Mouse (Mus musculus) midbrain, embryonic 14.5 days (tissue): Measurements from ENCODE around the gene Zdhhc24. TPM values are rescaled to one million over a fixed set of nuclear protein-coding genes. Genes with fewer than 3 reads are reported as not detected.

Source experiments
- ATAC-seq: fragments of 200-750 bp; cut with Nextera tagmentation; 2 replicates; pipeline ENCODE4 v1.8.0; 2017; ENCODE audit warnings: moderate number of reproducible peaks, moderate library complexity; ENCODE audit not compliant: low FRiP score, low TSS enrichment
- DNase-seq: peaks from one replicate; pipeline ENCODE4 v3.0.0-alpha.2; 2015
- H3K27ac ChIP-seq: fragments of 300-500 bp; sonication (generic); replicated peaks from 2 replicates; pipeline ENCODE4 v1.5.1; 2014; ENCODE audit warnings: mild to moderate bottlenecking, low read depth, low read length, moderate library complexity
- H3K27me3 ChIP-seq: fragments of 300-500 bp; sonication (generic); 2 replicates; pipeline ENCODE4 v1.6.1; 2014; ENCODE audit warnings: low read length, control low read depth, mixed read lengths; ENCODE audit not compliant: control insufficient read depth, insufficient read depth
- H3K36me3 ChIP-seq: fragments of 300-500 bp; sonication (generic); 2 replicates; pipeline ENCODE4 v1.6.1; 2014; ENCODE audit warnings: low read length, control low read depth; ENCODE audit not compliant: control insufficient read depth, insufficient read depth
- H3K4me1 ChIP-seq: fragments of 300-500 bp; sonication (generic); 2 replicates; pipeline ENCODE4 v1.6.1; 2014; ENCODE audit warnings: mild to moderate bottlenecking, antibody characterized with exemption, low read length, control low read depth; ENCODE audit not compliant: control insufficient read depth, insufficient read depth
- H3K4me2 ChIP-seq: fragments of 300-500 bp; sonication (generic); 2 replicates; pipeline ENCODE4 v1.6.1; 2014; ENCODE audit warnings: mild to moderate bottlenecking, low read length, moderate library complexity
- H3K4me3 ChIP-seq: fragments of 300-500 bp; sonication (generic); replicated peaks from 2 replicates; pipeline ENCODE4 v1.5.1; 2014; ENCODE audit warnings: low read depth, low read length
- H3K9ac ChIP-seq: fragments of 300-500 bp; sonication (generic); replicated peaks from 2 replicates; pipeline ENCODE4 v1.6.1; 2014; ENCODE audit warnings: mild to moderate bottlenecking, low read length, moderate library complexity
- H3K9me3 ChIP-seq: fragments of 300-500 bp; sonication (generic); 2 replicates; pipeline ENCODE4 v1.6.1; 2016; ENCODE audit warnings: low read length, control low read depth, mixed read lengths; ENCODE audit not compliant: control insufficient read depth
- WGBS: fragments of 180-500 bp; shearing (Covaris S2); extraction: QIAGEN DNeasy Blood & Tissue Kit; methylation state at CpG from one replicate; pipeline ENCODE4 v1.1.7; 2014; 5-methylcytosine and 5-hydroxymethylcytosine counted together
- polyA plus RNA-seq: library from polyadenylated mRNA; unstranded; fragments of >200 nt; fragmentation: Nextera tagmentation; extraction: Ambion mirVana; gene quantifications from 2 replicates; pipeline ENCODE4 v1.2.1, GENCODE M21; 2014

Zdhhc24 gene
- polyA plus RNA-seq, 1 experiment from 2014 or later, result 19.4 TPM

GRCm38 (mm10) chr19:4891798-4892197, 13.3 kb downstream of the Zdhhc24 start:
- no peak overlapping the region for H3K9ac ChIP-seq
- DNase-seq (no peak), ATAC-seq (no peak)
- no peak overlapping the region for H3K27ac ChIP-seq
- no peak overlapping the region for H3K4me2 ChIP-seq
- H3K4me1 ChIP-seq, result no peaks in the 10 kb centered on the region
- no peak overlapping the region for H3K4me3 ChIP-seq
- no peaks in the 10 kb centered on the region for H3K27me3 ChIP-seq
- 86% methylated on average over 3 of the region's 3 CpGs for WGBS
- peaks cover 58% of the 10 kb centered on the region for H3K36me3 ChIP-seq
- H3K9me3 ChIP-seq, result no peaks in the 10 kb centered on the region

DNA sequence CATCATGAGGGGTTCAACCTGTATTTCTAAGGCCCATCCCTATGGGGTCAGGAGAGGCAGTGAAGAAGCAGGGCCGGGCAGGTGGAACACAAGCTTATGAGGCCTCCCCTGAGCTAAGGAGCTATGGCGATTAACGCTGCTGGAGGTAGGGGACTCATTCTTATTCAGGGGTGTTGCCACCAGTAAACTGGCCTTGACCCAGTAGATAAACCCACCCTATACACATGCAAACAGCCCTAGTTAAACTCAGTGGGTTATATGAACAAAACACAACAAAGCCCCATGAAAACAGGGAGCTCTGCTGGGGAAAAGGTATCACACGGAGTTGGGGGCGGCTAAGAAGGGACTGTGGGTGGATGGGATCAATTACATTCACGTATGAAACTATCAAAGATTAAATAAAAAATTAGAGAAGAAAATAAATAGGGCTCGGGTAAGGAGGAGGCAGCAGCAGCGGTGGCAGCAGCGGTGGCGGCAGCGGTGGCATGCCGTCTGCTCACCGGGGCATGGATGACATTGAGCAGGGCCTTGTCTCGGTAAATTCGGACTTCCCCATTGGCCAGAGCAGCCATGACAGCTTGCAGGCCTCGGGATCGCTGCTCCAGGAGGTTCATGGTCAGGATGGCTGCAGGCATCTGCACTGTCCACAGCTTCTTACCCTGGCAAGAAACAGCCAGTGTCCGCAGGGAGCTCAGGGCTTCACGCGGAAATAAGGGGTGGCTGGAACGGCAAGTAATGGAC, 18.5 kb downstream of the Zdhhc24 start:
- Histone ChIP-seq H3K4me2 (no peak overlapping the region), H3K36me3 (peaks cover 69% of the 10 kb centered on the region), H3K9ac (no peak overlapping the region), H3K4me3 (no peak overlapping the region), H3K4me1 (no peaks in the 10 kb centered on the region), H3K27ac (no peak overlapping the region), H3K9me3 (no peaks in the 10 kb centered on the region), H3K27me3 (no peaks in the 10 kb centered on the region)
- WGBS, result 53% methylated on average over 21 of the region's 21 CpGs
- DNase-seq (no peak), ATAC-seq (no peak)

GRCm38 (mm10) chr19:4898972-4899371, 20.5 kb downstream of the Zdhhc24 start:
- Histone ChIP-seq H3K27ac (no peak overlapping the region), H3K9me3 (no peaks in the 10 kb centered on the region), H3K4me1 (no peaks in the 10 kb centered on the region), H3K36me3 (peaks cover 71% of the 10 kb centered on the region), H3K4me2 (no peak overlapping the region), H3K4me3 (no peak overlapping the region), H3K27me3 (no peaks in the 10 kb centered on the region), H3K9ac (no peak overlapping the region)
- ATAC-seq (no peak), DNase-seq (no peak)
- 87% methylated on average over 9 of the region's 9 CpGs for WGBS

- Histone ChIP-seq H3K9ac (no peak overlapping the region), H3K36me3 (peaks cover 62% of the 10 kb centered on the region), H3K4me3 (no peak overlapping the region), H3K27me3 (no peaks in the 10 kb centered on the region), H3K9me3 (no peaks in the 10 kb centered on the region), H3K4me2 (no peak overlapping the region), H3K27ac (no peak overlapping the region), H3K4me1 (no peaks in the 10 kb centered on the region)
- WGBS, result 87% methylated on average over 3 of the region's 3 CpGs
- ATAC-seq (no peak), DNase-seq (no peak)
These were observed 21.4 kb downstream of the Zdhhc24 start for GRCm38 (mm10) chr19:4899888-4900287.

DNA sequence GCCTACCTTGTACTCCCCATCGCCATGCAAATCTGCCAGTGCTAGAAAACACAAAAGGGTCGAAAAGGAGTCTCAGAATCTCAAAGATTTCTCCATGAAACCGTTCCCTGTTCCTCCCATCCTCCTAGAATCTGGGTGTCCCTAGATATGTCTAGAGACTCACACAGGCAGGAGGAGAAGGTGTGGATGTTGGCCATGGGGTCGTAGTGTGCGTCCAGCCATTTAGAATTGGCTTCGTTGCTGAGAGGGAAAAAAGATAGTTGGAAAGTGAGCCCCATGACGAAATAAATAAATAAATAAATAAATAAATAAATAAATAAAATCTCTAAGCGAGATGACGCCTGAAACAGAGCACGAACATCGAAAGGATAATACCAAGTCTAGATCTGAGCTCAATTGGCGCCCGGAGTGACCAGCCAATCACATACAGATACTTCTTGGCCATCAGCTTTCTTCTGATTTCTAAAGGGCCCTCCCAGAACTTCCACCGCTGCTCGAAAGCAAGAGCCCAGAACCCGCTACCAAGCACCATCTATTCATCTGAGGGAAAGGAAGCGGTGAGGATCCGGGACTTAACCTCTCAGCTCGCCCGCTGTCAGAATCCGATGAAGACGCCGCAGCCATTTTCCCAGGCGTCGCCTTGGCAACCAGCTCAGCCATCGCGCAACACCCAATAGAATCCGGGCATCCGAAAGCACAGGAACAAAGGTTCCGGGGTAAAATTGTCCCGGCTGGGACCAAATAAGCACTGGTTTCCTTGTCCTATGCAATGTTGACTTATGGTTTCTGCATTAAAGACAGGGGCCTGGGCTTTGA, 27.7 kb downstream of the Zdhhc24 start, which contains the start of gene Bbs1:
Gene Bbs1, minus strand, starts transcription at position 650 of the 816 bp plus-strand sequence.
- peaks cover 62% of the 10 kb centered on the region for H3K36me3 ChIP-seq
- peak within 1 kb of the TSS; percentile 82 for H3K4me2 ChIP-seq
- peak within 1 kb of the TSS; percentile 81 for H3K27ac ChIP-seq
- DNase-seq (peak; percentile 94), ATAC-seq (peak; percentile 78; the same call in 1 of the 2 replicates)
- H3K4me3 ChIP-seq, result peak within 1 kb of the TSS; percentile 67
- WGBS, result 7% methylated on average over 31 of the region's 31 CpGs
- peaks cover 10% of the 10 kb centered on the region; the same call in 1 of the 2 replicates for H3K4me1 ChIP-seq
- no peaks in the 10 kb centered on the region for H3K27me3 ChIP-seq
- H3K9me3 ChIP-seq, result no peaks in the 10 kb centered on the region
- H3K9ac ChIP-seq, result peak within 1 kb of the TSS; percentile 71

- DNase-seq (peak; percentile 49), ATAC-seq (no peak)
- Histone ChIP-seq H3K27ac (no peak overlapping the region), H3K9me3 (no peaks in the 10 kb centered on the region), H3K27me3 (no peaks in the 10 kb centered on the region), H3K4me3 (no peak overlapping the region), H3K4me2 (no peak overlapping the region), H3K36me3 (peaks cover 65% of the 10 kb centered on the region), H3K4me1 (peaks cover 10% of the 10 kb centered on the region; the same call in 1 of the 2 replicates), H3K9ac (no peak overlapping the region)
- WGBS, result 88% methylated on average over 4 of the region's 4 CpGs
These were observed 29.6 kb downstream of the Zdhhc24 start for GRCm38 (mm10) chr19:4908107-4908506.

GRCm38 (mm10) chr19:4909376-4909775, 30.9 kb downstream of the Zdhhc24 start:
- no peak for ATAC-seq
- DNase-seq, result no peak
- 96% methylated on average over 7 of the region's 7 CpGs for WGBS

GRCm38 (mm10) chr19:4915924-4916603, 37.6 kb downstream of the Zdhhc24 start:
- Histone ChIP-seq H3K27ac (no peak overlapping the region), H3K4me2 (no peak overlapping the region), H3K9ac (no peak overlapping the region), H3K36me3 (peaks cover 98% of the 10 kb centered on the region), H3K9me3 (no peaks in the 10 kb centered on the region), H3K27me3 (no peaks in the 10 kb centered on the region), H3K4me3 (no peak overlapping the region), H3K4me1 (no peaks in the 10 kb centered on the region)
- DNase-seq (no peak), ATAC-seq (no peak)
- WGBS, result 93% methylated on average over 15 of the region's 15 CpGs

More at GRCm38 (mm10) chr19:4909376-4909775, 30.9 kb downstream of the Zdhhc24 start:
- H3K9me3 ChIP-seq, result no peaks in the 10 kb centered on the region
- no peak overlapping the region for H3K9ac ChIP-seq
- no peak overlapping the region for H3K4me3 ChIP-seq
- H3K36me3 ChIP-seq, result peaks cover 71% of the 10 kb centered on the region
- no peak overlapping the region for H3K27ac ChIP-seq
- no peak overlapping the region for H3K4me2 ChIP-seq
- H3K4me1 ChIP-seq, result peaks cover 10% of the 10 kb centered on the region; the same call in 1 of the 2 replicates
- no peaks in the 10 kb centered on the region for H3K27me3 ChIP-seq
